Mouse (Mus musculus) spleen, adult 2 months (tissue): ENCODE data around the gene Fam50b. TPM values are rescaled to one million over a fixed set of nuclear protein-coding genes. Genes with fewer than 3 reads are reported as not detected.

Source experiments
- DNase-seq, 2 experiments: peaks; one replicate each; pipeline versions ENCODE4 v3.0.0 to v3.0.0-alpha.2; 2012 to 2021; ENCODE audit warnings: low spot score in 2 of 2, low read depth in 1 of 2
- H3K27ac ChIP-seq: fragments of 200-500 bp; 2 replicates; pipeline ENCODE4 v1.5.1; 2012; ENCODE audit warnings: low read length, inconsistent platforms; ENCODE audit not compliant: insufficient read depth
- H3K27me3 ChIP-seq: fragments of 200-500 bp; 2 replicates; pipeline ENCODE4 v1.6.1; 2012; ENCODE audit warnings: mild to moderate bottlenecking, moderate library complexity, low read length, inconsistent platforms; ENCODE audit not compliant: control insufficient read depth, insufficient read depth
- H3K36me3 ChIP-seq: fragments of 200-500 bp; 2 replicates; pipeline ENCODE4 v1.6.1; 2012; ENCODE audit warnings: mild to moderate bottlenecking, low read length, inconsistent platforms; ENCODE audit not compliant: control insufficient read depth, insufficient read depth
- H3K4me1 ChIP-seq: fragments of 200-500 bp; 2 replicates; pipeline ENCODE4 v1.6.1; 2011; ENCODE audit warnings: inconsistent platforms; ENCODE audit not compliant: control insufficient read depth, insufficient read depth, insufficient read length
- H3K4me3 ChIP-seq: fragments of 200-500 bp; 2 replicates; pipeline ENCODE4 v1.5.1; 2011; ENCODE audit warnings: mild to moderate bottlenecking, inconsistent platforms; ENCODE audit not compliant: insufficient read depth, insufficient read length; ENCODE audit errors: extremely low read depth
- CTCF ChIP-seq: fragments of 200-500 bp; IDR thresholded peaks from 2 replicates; pipeline ENCODE4 v1.5.1; 2011; ENCODE audit warnings: mild to moderate bottlenecking, inconsistent platforms; ENCODE audit not compliant: insufficient read depth, insufficient read length, insufficient replicate concordance; ENCODE audit errors: extremely low read depth
- POLR2A ChIP-seq: fragments of 200-500 bp; IDR thresholded peaks from 2 replicates; pipeline ENCODE4 v1.6.1; 2011; ENCODE audit warnings: low read depth, low read length, inconsistent platforms
- WGBS: fragments of 180-500 bp; shearing (Covaris S2); methylation state at CpG from one replicate; pipeline ENCODE4 v1.1.7; 2018; 5-methylcytosine and 5-hydroxymethylcytosine counted together
- polyA plus RNA-seq: library from polyadenylated mRNA; depleted of rRNA; stranded (reverse); fragments of >200 nt; gene quantifications from 2 replicates; pipeline ENCODE4 v1.2.3, GENCODE M21; 2012

Fam50b gene
- polyA plus RNA-seq, 1 experiment = not detected

DNA sequence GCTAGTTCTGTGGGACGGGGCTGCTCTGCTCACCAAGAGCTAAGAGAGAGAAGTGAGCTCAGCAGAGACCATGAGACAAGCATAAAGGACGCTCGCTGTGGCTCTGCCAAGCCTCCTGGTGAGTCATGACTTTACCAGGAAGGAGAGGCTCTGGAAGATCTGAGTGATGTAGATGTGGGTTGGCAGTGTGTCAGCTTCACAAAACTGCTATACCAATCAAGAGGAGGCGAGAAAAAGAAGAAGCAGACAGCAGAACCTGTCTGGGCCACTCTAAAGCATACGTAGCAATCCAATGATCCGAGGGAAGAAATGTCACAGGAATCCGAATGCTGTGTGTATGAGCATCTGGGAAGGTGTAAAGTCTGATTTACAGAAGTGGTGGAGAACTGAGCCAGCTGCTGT, 19.2 kb upstream of the Fam50b start:
- Histone ChIP-seq H3K27ac (no peak overlapping the region), H3K27me3 (no peaks in the 10 kb centered on the region), H3K36me3 (no peaks in the 10 kb centered on the region), H3K4me1 (no peaks in the 10 kb centered on the region), H3K4me3 (no peak overlapping the region)
- TF ChIP-seq CTCF (no peak), POLR2A (no peak)
- WGBS = 47% methylated on average over 7 of the region's 7 CpGs
- DNase-seq = no peak

DNA sequence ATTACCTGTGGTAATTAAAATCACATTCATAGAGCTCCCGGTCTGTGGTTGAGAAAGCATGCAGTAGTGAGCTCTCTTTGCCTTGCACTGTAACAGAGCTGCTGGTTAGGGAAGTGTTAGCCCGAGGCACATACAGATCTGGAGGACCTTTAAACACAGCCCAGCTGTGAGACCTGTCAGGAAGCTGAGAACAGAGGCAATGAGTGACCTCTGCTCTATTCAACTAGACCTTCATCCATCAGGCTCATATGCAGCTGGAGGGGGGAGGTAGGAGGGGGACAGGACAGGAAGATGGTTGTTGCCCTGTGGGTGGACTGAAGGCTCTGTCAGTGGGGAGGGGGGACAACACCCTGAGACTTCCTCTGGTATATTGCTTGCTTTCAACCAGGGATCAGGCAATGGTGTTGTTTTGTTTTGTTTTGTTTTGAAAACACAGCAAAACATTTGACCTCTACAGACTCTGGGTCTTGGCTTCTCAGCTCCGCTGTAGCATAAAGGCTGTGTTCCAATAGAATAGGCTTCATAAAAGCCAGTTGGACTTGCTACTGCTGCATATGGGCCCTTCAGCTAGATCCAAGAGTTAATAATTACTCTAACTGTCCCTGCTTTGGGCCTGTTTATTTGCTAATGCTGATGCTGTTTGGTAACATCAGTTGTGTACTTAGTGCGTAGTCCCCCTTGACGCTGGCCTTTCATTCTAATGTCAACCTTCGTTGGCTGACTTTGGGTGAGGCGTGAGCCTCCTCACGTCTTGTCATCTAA, 9.6 kb upstream of the Fam50b start:
- no peak for DNase-seq
- 71% methylated on average over 8 of the region's 8 CpGs for WGBS
- peaks cover 2% of the 10 kb centered on the region; the same call in 1 of the 2 replicates for H3K27me3 ChIP-seq
- H3K4me1 ChIP-seq = peaks cover 5% of the 10 kb centered on the region; the same call in 1 of the 2 replicates
- TF ChIP-seq CTCF = no peak
- H3K36me3 ChIP-seq = no peaks in the 10 kb centered on the region
- no peak overlapping the region for H3K4me3 ChIP-seq
- no peak overlapping the region for H3K27ac ChIP-seq

DNA sequence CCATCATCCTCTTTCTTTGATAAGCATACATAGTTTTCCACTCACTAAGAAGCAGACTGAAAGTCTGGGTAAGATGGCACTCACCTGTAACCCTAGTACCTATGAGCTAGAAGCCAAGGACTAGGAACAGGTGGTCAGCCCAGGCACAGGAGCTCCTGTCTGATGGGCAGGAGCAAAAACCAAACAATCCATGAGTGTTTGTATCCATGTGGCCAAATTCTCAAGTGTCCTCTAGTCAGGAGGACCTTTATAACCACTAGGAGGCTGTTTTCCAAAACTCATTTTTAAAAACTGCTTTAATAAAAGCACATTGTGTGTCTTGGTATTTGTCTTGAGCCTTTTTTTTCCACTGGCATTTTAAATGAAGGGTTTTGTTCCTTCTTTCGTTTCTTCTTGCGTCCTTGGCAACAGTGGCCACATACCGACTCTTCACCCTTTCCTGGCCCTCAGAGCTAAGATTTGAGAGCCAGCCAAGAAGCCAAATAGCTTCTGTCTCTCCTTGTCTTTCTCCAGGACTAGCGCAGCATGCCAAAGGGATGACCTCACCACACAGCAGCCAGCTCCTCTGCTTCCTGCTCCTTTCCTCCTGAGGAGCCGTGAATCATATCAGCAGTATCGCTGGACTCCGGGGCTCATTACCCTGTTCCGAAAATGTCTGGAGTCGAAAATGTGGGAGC, 8.7 kb upstream of the Fam50b start:
- TF ChIP-seq POLR2A (no peak), CTCF (no peak)
- no peak for DNase-seq
- H3K36me3 ChIP-seq = no peaks in the 10 kb centered on the region
- 6% methylated on average over 9 of the region's 9 CpGs for WGBS
- peaks cover 5% of the 10 kb centered on the region; the same call in 1 of the 2 replicates for H3K4me1 ChIP-seq
- no peak overlapping the region for H3K27ac ChIP-seq
- peaks cover 2% of the 10 kb centered on the region; the same call in 1 of the 2 replicates for H3K27me3 ChIP-seq
- H3K4me3 ChIP-seq = no peak overlapping the region; the same call in 1 of the 2 replicates

DNA sequence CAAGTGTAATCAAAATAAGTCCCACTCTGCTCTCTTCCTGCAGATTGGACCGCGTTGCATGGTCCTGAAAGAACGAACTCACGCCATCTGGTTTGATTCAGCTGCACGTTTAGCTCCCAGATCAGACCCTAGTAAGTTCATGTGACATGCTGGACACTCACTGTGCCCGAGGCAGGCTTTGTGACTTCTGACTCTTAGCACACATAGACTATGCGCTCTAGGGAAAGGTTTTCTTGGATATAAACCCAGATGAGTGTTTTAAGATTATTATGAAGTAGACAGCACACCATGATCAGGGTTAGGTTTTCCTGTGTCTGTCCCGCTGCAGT, 8.2 kb upstream of the Fam50b start:
- Histone ChIP-seq H3K27me3 (peaks cover 2% of the 10 kb centered on the region; the same call in 1 of the 2 replicates), H3K4me3 (no peak overlapping the region), H3K36me3 (no peaks in the 10 kb centered on the region), H3K27ac (no peak overlapping the region), H3K4me1 (peaks cover 5% of the 10 kb centered on the region; the same call in 1 of the 2 replicates)
- TF ChIP-seq POLR2A (no peak), CTCF (no peak)
- WGBS = 39% methylated on average over 8 of the region's 8 CpGs
- DNase-seq = no peak

DNA sequence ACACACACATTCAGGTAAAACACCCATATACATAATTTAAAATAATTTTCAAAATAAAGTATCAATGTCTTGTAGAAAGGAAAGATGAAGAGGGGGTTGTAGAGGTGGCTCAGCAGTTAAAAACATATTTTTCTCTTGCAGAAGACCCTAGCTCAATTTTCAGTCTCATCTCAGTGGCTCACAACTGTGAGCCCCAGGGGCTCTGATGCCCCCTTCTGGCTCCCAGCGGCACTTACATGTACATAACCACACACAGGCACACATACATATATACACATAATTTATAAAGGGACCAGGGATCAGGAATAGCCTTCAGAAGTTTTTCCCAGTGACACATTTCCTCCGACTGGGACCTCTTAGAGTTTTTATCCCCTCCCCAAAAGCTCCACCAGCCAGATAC, 7.6 kb upstream of the Fam50b start:
- peaks cover 2% of the 10 kb centered on the region; the same call in 1 of the 2 replicates for H3K27me3 ChIP-seq
- H3K4me1 ChIP-seq = peaks cover 5% of the 10 kb centered on the region; the same call in 1 of the 2 replicates
- no peak overlapping the region for H3K27ac ChIP-seq
- no peak overlapping the region for H3K4me3 ChIP-seq
- WGBS = 88% methylated on average over 2 of the region's 2 CpGs
- H3K36me3 ChIP-seq = no peaks in the 10 kb centered on the region
- DNase-seq = no peak
- TF ChIP-seq POLR2A (no peak), CTCF (no peak)

DNA sequence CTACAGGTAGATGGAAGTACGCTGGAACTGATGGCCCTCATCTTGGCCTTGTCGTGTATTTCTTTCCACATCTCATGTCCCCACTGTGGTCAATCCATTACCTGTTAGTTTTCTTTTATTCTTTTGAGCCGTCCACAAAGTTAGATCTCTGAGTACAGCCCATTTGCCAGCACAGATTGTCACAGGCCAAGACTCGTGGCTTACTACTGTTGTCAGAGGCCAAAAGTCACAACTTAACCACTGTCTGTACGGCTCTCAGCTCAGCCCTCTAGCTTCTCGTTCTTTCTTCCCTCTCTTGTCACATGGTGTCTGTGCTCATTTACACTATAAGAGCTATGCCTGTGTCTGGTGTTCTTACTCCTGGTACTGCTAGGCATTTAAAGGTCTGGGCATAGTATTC, 3.1 kb upstream of the Fam50b start:
- no peak overlapping the region for H3K27ac ChIP-seq
- no peak for DNase-seq
- peaks cover 2% of the 10 kb centered on the region; the same call in 1 of the 2 replicates for H3K27me3 ChIP-seq
- 93% methylated on average over 6 of the region's 6 CpGs for WGBS
- no peak for TF ChIP-seq POLR2A
- TF ChIP-seq CTCF = no peak
- no peaks in the 10 kb centered on the region for H3K4me1 ChIP-seq
- no peak overlapping the region for H3K4me3 ChIP-seq
- H3K36me3 ChIP-seq = no peaks in the 10 kb centered on the region

DNA sequence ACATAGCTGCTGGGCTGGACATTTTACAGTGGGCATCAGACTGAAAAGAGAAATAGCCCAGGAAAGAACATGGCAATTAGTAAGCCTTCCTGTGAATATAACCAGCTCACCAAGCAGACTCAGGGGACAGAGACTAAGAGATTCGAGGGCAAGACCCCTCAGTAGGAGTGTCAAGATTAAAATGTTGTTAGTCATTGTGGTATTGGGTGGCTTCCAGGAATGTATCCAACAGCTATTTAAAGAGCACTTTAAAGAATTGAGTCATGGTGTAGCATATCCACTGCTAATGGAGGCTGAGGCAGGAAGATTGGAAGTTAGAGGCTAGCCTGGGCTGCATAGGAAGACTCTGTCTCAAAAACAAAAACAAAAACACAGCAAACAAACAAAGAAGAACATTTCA, 870 bp upstream of the Fam50b start:
- H3K27ac ChIP-seq = no peak overlapping the region
- no peak overlapping the region for H3K4me3 ChIP-seq
- TF ChIP-seq CTCF = no peak
- TF ChIP-seq POLR2A = no peak
- H3K27me3 ChIP-seq = no peaks in the 10 kb centered on the region
- no peak for DNase-seq
- WGBS = 14% methylated on average over 1 of the region's 1 CpGs
- H3K4me1 ChIP-seq = no peaks in the 10 kb centered on the region; the same call in 1 of the 2 replicates
- no peaks in the 10 kb centered on the region for H3K36me3 ChIP-seq
